Mouse (Mus musculus) olfactory bulb, adult 2 months (tissue): ENCODE measurements around the gene Rtkn.

ENCODE experiments used
- CTCF ChIP-seq: fragments of 200-500 bp; IDR thresholded peaks from 2 replicates; pipeline ENCODE4 v1.5.1; 2012; ENCODE audit warnings: low read depth, mild to moderate bottlenecking, low read length, moderate library complexity; ENCODE audit not compliant: insufficient read depth
- POLR2A ChIP-seq: fragments of 200-500 bp; IDR thresholded peaks from 2 replicates; pipeline ENCODE4 v1.6.1; 2012; ENCODE audit warnings: mild to moderate bottlenecking, low read depth, low read length, moderate library complexity; ENCODE audit not compliant: insufficient read depth

DNA sequence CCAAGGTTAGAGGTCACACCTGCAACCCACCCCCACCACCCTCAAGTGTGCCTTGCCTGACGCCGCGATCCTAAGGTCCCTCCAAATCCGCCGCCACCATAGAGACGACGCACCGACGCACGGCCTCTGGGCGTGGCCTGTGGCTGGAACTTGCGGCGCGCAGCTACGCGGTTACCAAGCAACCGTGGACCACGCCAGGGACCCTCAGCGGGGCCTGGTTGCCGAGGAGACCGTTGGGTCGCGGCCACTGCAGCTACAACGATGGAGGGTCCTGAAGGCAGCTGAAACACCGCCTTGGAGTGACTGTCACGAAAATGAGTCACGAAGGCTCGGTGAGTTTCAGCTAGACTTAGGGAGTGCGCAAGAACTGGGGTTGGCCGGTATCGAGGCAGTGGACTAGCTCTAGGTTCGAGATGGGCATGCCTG, 21.0 kb downstream of the Rtkn start, which contains the start of the genes Wdr54 and 1700003E16Rik:
- TF ChIP-seq CTCF = no peak
- no peak; the same call in 1 of the 2 replicates for TF ChIP-seq POLR2A
